Mouse (Mus musculus) cortical plate, adult 2 months (tissue): ENCODE measurements around the gene Zcchc13. TPM values are rescaled to one million over a fixed set of nuclear protein-coding genes. Genes with fewer than 3 reads are reported as not detected.

Source experiments
- H3K27ac ChIP-seq: fragments of 200-500 bp; 2 replicates; pipeline ENCODE4 v1.5.1; 2012; ENCODE audit warnings: low read length, control low read depth, inconsistent platforms; ENCODE audit not compliant: insufficient read depth
- H3K4me1 ChIP-seq: fragments of 200-500 bp; 2 replicates; pipeline ENCODE4 v1.6.1; 2011; ENCODE audit warnings: low read length; ENCODE audit not compliant: control insufficient read depth, insufficient read depth
- H3K4me3 ChIP-seq: fragments of 200-500 bp; 2 replicates; pipeline ENCODE4 v1.5.1; 2011; ENCODE audit warnings: mild to moderate bottlenecking, low read length, control low read depth; ENCODE audit not compliant: insufficient read depth
- CTCF ChIP-seq: fragments of 200-500 bp; IDR thresholded peaks from 2 replicates; pipeline ENCODE4 v1.5.1; 2011; ENCODE audit warnings: mild to moderate bottlenecking, control low read depth, low read length; ENCODE audit not compliant: insufficient read depth; ENCODE audit errors: extremely low read depth
- POLR2A ChIP-seq: fragments of 200-500 bp; IDR thresholded peaks from 2 replicates; pipeline ENCODE4 v1.6.1; 2011; ENCODE audit warnings: mild to moderate bottlenecking, low read length, control low read depth; ENCODE audit not compliant: insufficient read depth; ENCODE audit errors: extremely low read depth
- polyA plus RNA-seq: library from polyadenylated mRNA; depleted of rRNA; stranded (reverse); fragments of >200 nt; gene quantifications from 2 replicates; pipeline ENCODE4 v1.2.3, GENCODE M21; 2012

Gene Zcchc13
- polyA plus RNA-seq, 1 experiment: 0.21 TPM

GRCm38 (mm10) chrX:103616536-103617404 lies 13.6 kb upstream of the Zcchc13 start:
- Histone ChIP-seq H3K27ac (peak overlapping the region; percentile 72), H3K4me3 (peak overlapping the region; percentile 45), H3K4me1 (no peaks in the 10 kb centered on the region)
- TF ChIP-seq CTCF (no peak), POLR2A (peak; percentile 36; the same call in 1 of the 2 replicates)

- Histone ChIP-seq H3K4me3 (peak overlapping the region; percentile 45; the same call in 1 of the 2 replicates), H3K4me1 (no peaks in the 10 kb centered on the region), H3K27ac (peak overlapping the region; percentile 46; the same call in 1 of the 2 replicates)
- TF ChIP-seq POLR2A (no peak), CTCF (no peak)
Measured at GRCm38 (mm10) chrX:103617405-103618095, 12.8 kb upstream of the Zcchc13 start.

GRCm38 (mm10) chrX:103621799-103622198 lies 8.6 kb upstream of the Zcchc13 start:
- Histone ChIP-seq H3K27ac (peak overlapping the region; percentile 77), H3K4me3 (peak overlapping the region; percentile 82), H3K4me1 (no peaks in the 10 kb centered on the region)
- TF ChIP-seq CTCF: no peak
- no peak for TF ChIP-seq POLR2A

- Histone ChIP-seq H3K27ac (peak overlapping the region; percentile 77; the same call in 1 of the 2 replicates), H3K4me3 (peak overlapping the region; percentile 82), H3K4me1 (no peaks in the 10 kb centered on the region)
- TF ChIP-seq POLR2A (peak; percentile 89), CTCF (peak; percentile 51)
Measured at GRCm38 (mm10) chrX:103622260-103622934, 8.0 kb upstream of the Zcchc13 start.

- no peaks in the 10 kb centered on the region for H3K4me1 ChIP-seq
- peak overlapping the region; percentile 74; the same call in 1 of the 2 replicates for H3K27ac ChIP-seq
- TF ChIP-seq POLR2A (no peak), CTCF (no peak)
- peak overlapping the region; percentile 82 for H3K4me3 ChIP-seq
Measured at GRCm38 (mm10) chrX:103622935-103623280, 7.5 kb upstream of the Zcchc13 start.

GRCm38 (mm10) chrX:103623411-103623845 lies 7.0 kb upstream of the Zcchc13 start:
- H3K4me3 ChIP-seq: peak overlapping the region; percentile 82
- TF ChIP-seq POLR2A (peak; percentile 57; the same call in 1 of the 2 replicates), CTCF (no peak)
- H3K27ac ChIP-seq: peak overlapping the region; percentile 74; the same call in 1 of the 2 replicates
- no peaks in the 10 kb centered on the region for H3K4me1 ChIP-seq

GRCm38 (mm10) chrX:103624426-103625168 lies 5.8 kb upstream of the Zcchc13 start:
- H3K4me3 ChIP-seq: no peak overlapping the region
- no peaks in the 10 kb centered on the region for H3K4me1 ChIP-seq
- TF ChIP-seq CTCF (0 out of 2 replicates have a peak, but pooled peaks have one; percentile 7), POLR2A (no peak)

GRCm38 (mm10) chrX:103628890-103629289 lies 1.5 kb upstream of the Zcchc13 start:
- no peak overlapping the region for H3K4me3 ChIP-seq
- no peaks in the 10 kb centered on the region for H3K4me1 ChIP-seq
- TF ChIP-seq CTCF (no peak), POLR2A (no peak)
- H3K27ac ChIP-seq: no peak overlapping the region

More at GRCm38 (mm10) chrX:103624426-103625168, 5.8 kb upstream of the Zcchc13 start:
- H3K27ac ChIP-seq: no peak overlapping the region

- no peak overlapping the region for H3K4me3 ChIP-seq
- TF ChIP-seq POLR2A: no peak
- H3K27ac ChIP-seq: no peak overlapping the region
- no peaks in the 10 kb centered on the region for H3K4me1 ChIP-seq
Measured at GRCm38 (mm10) chrX:103633895-103634294, 3.5 kb downstream of the Zcchc13 start.
